Mouse (Mus musculus) cortical plate, adult 2 months (tissue): Measurements from ENCODE around the gene 2610528J11Rik.

Experiments used
- CTCF ChIP-seq: fragments of 200-500 bp; IDR thresholded peaks from 2 replicates; pipeline ENCODE4 v1.5.1; 2011; ENCODE audit warnings: mild to moderate bottlenecking, control low read depth, low read length; ENCODE audit not compliant: insufficient read depth; ENCODE audit errors: extremely low read depth
- POLR2A ChIP-seq: fragments of 200-500 bp; IDR thresholded peaks from 2 replicates; pipeline ENCODE4 v1.6.1; 2011; ENCODE audit warnings: mild to moderate bottlenecking, low read length, control low read depth; ENCODE audit not compliant: insufficient read depth; ENCODE audit errors: extremely low read depth

GRCm38 (mm10) chr4:118579313-118579712, 52.5 kb downstream of the 2610528J11Rik start:
- no peak for TF ChIP-seq POLR2A
- peak; percentile 45; the same call in 1 of the 2 replicates for TF ChIP-seq CTCF
